ENCODE assay signal across 8 mouse cellular contexts in the genomic region with DNA sequence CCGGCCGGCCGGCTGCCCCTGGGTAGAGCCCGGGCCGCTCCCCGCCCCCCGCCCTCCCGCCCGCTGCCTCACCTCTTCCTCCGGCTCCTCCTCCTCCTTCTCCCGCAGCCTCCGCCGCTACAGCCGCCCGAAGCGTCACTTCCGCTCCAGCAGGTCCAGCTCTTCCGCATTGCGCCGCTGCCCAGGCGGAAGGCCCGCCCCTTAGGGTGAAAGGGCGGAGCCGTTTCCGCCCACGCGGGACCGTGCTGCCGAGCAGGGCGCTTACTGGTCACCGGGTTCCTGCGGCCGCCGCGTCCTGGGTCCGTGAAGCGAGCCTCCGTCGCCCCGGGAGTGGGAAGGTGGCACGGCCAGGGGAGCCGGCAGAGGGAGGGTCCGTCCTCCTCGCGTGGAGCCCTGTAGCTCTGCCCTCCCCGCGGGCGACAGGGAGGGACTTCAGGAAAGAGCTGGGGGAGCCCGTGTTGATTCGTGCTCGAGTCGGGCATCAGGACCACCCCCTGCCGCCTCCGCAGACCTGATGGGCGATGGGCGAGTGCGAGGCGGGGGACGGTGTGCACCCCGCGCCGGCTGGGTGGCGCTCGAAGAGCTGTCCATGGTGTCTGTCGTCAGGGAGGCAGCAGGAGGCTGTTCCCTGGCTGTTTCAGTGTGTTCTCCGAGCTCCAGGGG. TPM values are rescaled to one million over a fixed set of nuclear protein-coding genes. Genes with fewer than 3 reads are reported as not detected.
DNase-seq lines count a peak whose midpoint lies in the region; ATAC-seq and TF ChIP-seq lines count a peak whose summit lies in the region.

Gene Synj1, minus strand, starts transcription at position 288 of the 663 bp plus-strand sequence.

- no peaks in the 10 kb centered on the region for H3K27me3 ChIP-seq in hindbrain, postnatal 0 days (ENCODE audit: insufficient read depth, low read length)

- H3K4me2 ChIP-seq in hindbrain, postnatal 0 days (ENCODE audit: low read depth, low read length), result peak within 1 kb of the TSS; percentile 58

- peak within 1 kb of the TSS; percentile 96 for H3K27ac ChIP-seq in gastrocnemius, adult 2 months
- H3K27ac ChIP-seq in hindbrain, postnatal 0 days, result peak within 1 kb of the TSS; percentile 91
- H3K27ac ChIP-seq in left cerebral cortex, adult 2 months, result peak within 1 kb of the TSS; percentile 99

- H3K4me1 ChIP-seq in hindbrain, postnatal 0 days (ENCODE audit: insufficient read depth, low read length), result 0 out of 2 replicates have a peak, but pooled peaks cover 6% of the 10 kb centered on the region

- no peak for TF ChIP-seq CTCF in gastrocnemius, adult 2 months (IDR thresholded peaks at IDR 0.05)
- peak; percentile 15; the same call in 1 of the 2 replicates for TF ChIP-seq CTCF in hindbrain, postnatal 0 days (IDR thresholded peaks at IDR 0.05; ENCODE audit: low read depth)
- no peak for TF ChIP-seq CTCF in left cerebral cortex, adult 2 months (IDR thresholded peaks at IDR 0.05)

- under 1% methylated on average over 59 of the region's 66 CpGs for WGBS in hindbrain, postnatal 0 days

- H3K9me3 ChIP-seq in hindbrain, postnatal 0 days (ENCODE audit: low read length), result no peaks in the 10 kb centered on the region

- peaks cover 13% of the 10 kb centered on the region; the same call in 1 of the 2 replicates for H3K36me3 ChIP-seq in hindbrain, postnatal 0 days (ENCODE audit: insufficient read depth, low read length)

- peak within 1 kb of the TSS; percentile 100 for H3K4me3 ChIP-seq in gastrocnemius, adult 2 months
- peak within 1 kb of the TSS; percentile 72 for H3K4me3 ChIP-seq in hindbrain, postnatal 0 days (ENCODE audit: low read length)
- H3K4me3 ChIP-seq in left cerebral cortex, adult 2 months, result peak within 1 kb of the TSS; percentile 93

- peak within 1 kb of the TSS; percentile 95 for H3K9ac ChIP-seq in hindbrain, postnatal 0 days (replicated peaks; ENCODE audit: low read length)

- peak; percentile 66 for DNase-seq in WW6 (ENCODE audit: low read depth, low spot score)
- peak; percentile 78 to 88 for DNase-seq in cerebellum, postnatal 4 days (ENCODE audit: low spot score in 2 of 2)
- peak; percentile 95 for DNase-seq in gastrocnemius, adult 2 months
- peak; percentile 96 for DNase-seq in hindbrain, postnatal 0 days (ENCODE audit: low spot score)
- peak; percentile 92 to 93 for DNase-seq in left cerebral cortex, adult 2 months (ENCODE audit: extremely low spot score in 1 of 2, low spot score in 2 of 2)
- peak; percentile 91 to 93 for DNase-seq in right cerebral cortex, adult 2 months (ENCODE audit: low spot score in 2 of 2)
- peak; percentile 92 for DNase-seq in urinary bladder, postnatal 14 days (ENCODE audit: low spot score)

- peak; percentile 95 for ATAC-seq in hindbrain, postnatal 0 days
- ATAC-seq in megakaryocyte, adult 5-6 weeks (ENCODE audit: poor library complexity, severe bottlenecking), result peak; percentile 88

- intact Hi-C loops in gastrocnemius, adult 2 months (cut with DNase I), result loop anchor here (2.0 to 5.0 kb wide), 3 partner anchors 34 to 631 kb away; partner anchors contain the start of genes Cfap298 and Paxbp1
- intact Hi-C loops in left cerebral cortex, adult 2 months (cut with DNase I), result loop anchor here (2.0 kb wide), 1 partner anchor 34 kb away; the partner anchor contains the start of gene Paxbp1

RNA-seq across cellular contexts. Expression of gene Synj1, which starts in this region (rescaled TPM):
- 10 to 100 TPM; 11.2 to 13.8 TPM for total RNA-seq in gastrocnemius, adult 2 months (2021)
- total RNA-seq in hindbrain, postnatal 0 days (2014; rRNA removed), result 47.9 and 58.1 TPM in 2 replicates
- 42.4 and 50.5 TPM in 2 replicates for polyA plus RNA-seq in hindbrain, postnatal 0 days (2015; fragmentation: Nextera tagmentation; extraction: Ambion mirVana)
- total RNA-seq in left cerebral cortex, adult 2 months (2021), result 100 to 1,000 TPM; 339 TPM
- total RNA-seq in megakaryocyte, adult 5-6 weeks (2015), result 95.7 and 105 TPM in 2 replicates
- total RNA-seq in megakaryocyte, adult 5-6 weeks (2017), result 44.6 and 61.5 TPM in 2 replicates

Comparison
In these comparisons a context has a peak if more than half of its experiments do, and no peak if none do; other contexts are left out.
1. Peak in every context shown above with its lines: DNase-seq, ATAC-seq, H3K4me3 ChIP-seq and H3K27ac ChIP-seq.